Mouse (Mus musculus) lung, postnatal 25 days (tissue): ENCODE measurements at regions not wholly inside any gene's neighbourhood (a gene's known extent, or its start where the extent isn't known, plus 50 kb on each side); places are given as distances from the start of the nearest gene placed in this dataset.
A peak's percentile ranks its signal among the peaks of the same experiment; 100 is the strongest.

Source experiments
- DNase-seq: peaks from one replicate; pipeline ENCODE4 v3.0.0; 2022; ENCODE audit warnings: low spot score

GRCm38 (mm10) chr7:116857744-116858143, 353.6 kb downstream of the Nucb2 start:
- DNase-seq, result no peak

- no peak for DNase-seq
Measured at GRCm38 (mm10) chr7:116882268-116882964, 378.2 kb downstream of the Nucb2 start.

GRCm38 (mm10) chr7:116893846-116894245, 389.7 kb downstream of the Nucb2 start:
- no peak for DNase-seq

- no peak for DNase-seq
Measured at GRCm38 (mm10) chr7:116915797-116916196, 411.6 kb downstream of the Nucb2 start.

GRCm38 (mm10) chr7:116917921-116918670, 413.9 kb downstream of the Nucb2 start:
- peak; percentile 4 for DNase-seq

- DNase-seq, result no peak
Measured at GRCm38 (mm10) chr7:116946448-116946847, 434.3 kb upstream of the Xylt1 start.

GRCm38 (mm10) chr7:116959196-116959895, 421.4 kb upstream of the Xylt1 start:
- DNase-seq, result no peak

- DNase-seq, result no peak
Measured at GRCm38 (mm10) chr7:116963839-116964238, 416.9 kb upstream of the Xylt1 start.

GRCm38 (mm10) chr7:116991351-116991750, 389.4 kb upstream of the Xylt1 start:
- DNase-seq, result no peak

- DNase-seq, result no peak
Measured at GRCm38 (mm10) chr7:116992166-116992565, 388.6 kb upstream of the Xylt1 start.

- no peak for DNase-seq
Measured at GRCm38 (mm10) chr7:116995770-116996169, 385.0 kb upstream of the Xylt1 start.

- DNase-seq, result no peak
Measured at GRCm38 (mm10) chr7:117003167-117003566, 377.6 kb upstream of the Xylt1 start.

- no peak for DNase-seq
Measured at GRCm38 (mm10) chr7:117018349-117018748, 362.4 kb upstream of the Xylt1 start.

GRCm38 (mm10) chr7:117021716-117022115, 359.1 kb upstream of the Xylt1 start:
- DNase-seq, result no peak

- DNase-seq, result no peak
Measured at GRCm38 (mm10) chr7:117044926-117045325, 335.9 kb upstream of the Xylt1 start.

- no peak for DNase-seq
Measured at GRCm38 (mm10) chr7:117049249-117049648, 331.5 kb upstream of the Xylt1 start.

GRCm38 (mm10) chr7:117065771-117066170, 315.0 kb upstream of the Xylt1 start:
- no peak for DNase-seq

GRCm38 (mm10) chr7:117090911-117091550, 289.7 kb upstream of the Xylt1 start:
- peak; percentile 34 for DNase-seq

- no peak for DNase-seq
Measured at GRCm38 (mm10) chr7:117092860-117093259, 287.9 kb upstream of the Xylt1 start.

- DNase-seq, result no peak
Measured at GRCm38 (mm10) chr7:117097618-117098017, 283.2 kb upstream of the Xylt1 start.

GRCm38 (mm10) chr7:117099041-117099440, 281.7 kb upstream of the Xylt1 start:
- DNase-seq, result no peak

- no peak for DNase-seq
Measured at GRCm38 (mm10) chr7:117103035-117103434, 277.7 kb upstream of the Xylt1 start.
